Mouse (Mus musculus) spleen, postnatal 14 days (tissue): ENCODE measurements around the gene Egfl7.

Source experiments
- DNase-seq, 2 experiments: peaks; one replicate each; pipeline ENCODE4 v3.0.0; 2021 to 2022; ENCODE audit warnings: low spot score in 2 of 2

Egfl7 gene

DNA sequence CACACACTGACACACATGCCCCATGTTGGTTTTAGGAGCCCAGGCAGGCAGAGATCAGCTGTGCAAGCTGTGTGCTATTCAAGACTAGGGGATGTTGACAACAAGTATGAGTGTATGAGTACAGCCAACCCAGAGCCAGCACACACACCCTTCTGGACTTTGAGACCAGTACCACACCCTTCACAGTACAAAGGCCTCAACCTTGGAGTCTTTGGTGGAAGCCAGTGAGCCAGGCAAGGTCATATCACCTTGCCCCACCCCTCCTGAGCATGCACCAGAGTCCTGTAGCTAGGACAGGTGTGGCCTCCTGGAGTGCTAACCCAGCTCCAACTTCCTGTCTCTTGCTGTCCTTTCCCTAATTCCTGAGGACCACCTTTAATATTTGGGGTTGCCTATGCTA is 31.2 kb downstream of the Egfl7 start:
- DNase-seq: no peak

DNA sequence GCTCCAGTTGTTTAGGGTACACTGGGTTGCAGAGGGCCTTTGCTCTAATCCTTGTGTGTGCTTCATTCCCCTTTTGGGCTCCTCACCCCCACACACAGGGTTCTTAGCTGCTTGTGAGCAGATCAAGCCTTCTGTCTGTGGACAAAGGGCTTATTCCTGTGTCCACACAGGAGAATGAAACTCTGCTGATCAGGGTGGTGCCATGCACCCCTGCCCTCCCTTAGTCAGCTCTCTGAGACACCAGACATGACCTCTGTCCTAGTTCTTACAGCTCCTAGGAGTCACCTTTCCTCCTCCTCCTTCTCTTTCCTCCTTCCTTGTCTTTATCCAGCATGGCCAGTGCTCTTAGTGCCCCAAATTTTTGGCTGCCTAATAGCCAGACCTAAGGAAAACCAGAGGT is 32.1 kb downstream of the Egfl7 start:
- DNase-seq: no peak

DNA sequence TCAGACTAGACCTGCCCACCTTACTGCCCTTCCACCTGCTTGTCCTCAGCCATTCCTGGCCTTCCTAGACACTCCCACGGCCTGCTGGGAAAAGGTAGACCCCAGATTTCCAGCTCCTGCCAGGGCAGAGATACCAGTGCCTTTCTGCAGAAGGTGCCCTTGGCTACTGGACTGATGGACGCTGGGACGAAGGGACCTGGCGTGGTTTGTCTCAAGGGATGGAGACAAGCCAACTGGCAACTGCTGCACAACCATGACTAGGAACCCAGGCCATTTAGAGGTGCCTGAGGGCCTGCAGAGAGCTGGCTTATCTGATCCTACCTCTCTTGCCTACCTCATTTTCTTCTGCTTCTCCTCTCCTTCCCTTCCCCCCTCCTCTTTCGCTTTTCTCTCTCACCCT is 35.1 kb downstream of the Egfl7 start:
- DNase-seq: no peak

DNA sequence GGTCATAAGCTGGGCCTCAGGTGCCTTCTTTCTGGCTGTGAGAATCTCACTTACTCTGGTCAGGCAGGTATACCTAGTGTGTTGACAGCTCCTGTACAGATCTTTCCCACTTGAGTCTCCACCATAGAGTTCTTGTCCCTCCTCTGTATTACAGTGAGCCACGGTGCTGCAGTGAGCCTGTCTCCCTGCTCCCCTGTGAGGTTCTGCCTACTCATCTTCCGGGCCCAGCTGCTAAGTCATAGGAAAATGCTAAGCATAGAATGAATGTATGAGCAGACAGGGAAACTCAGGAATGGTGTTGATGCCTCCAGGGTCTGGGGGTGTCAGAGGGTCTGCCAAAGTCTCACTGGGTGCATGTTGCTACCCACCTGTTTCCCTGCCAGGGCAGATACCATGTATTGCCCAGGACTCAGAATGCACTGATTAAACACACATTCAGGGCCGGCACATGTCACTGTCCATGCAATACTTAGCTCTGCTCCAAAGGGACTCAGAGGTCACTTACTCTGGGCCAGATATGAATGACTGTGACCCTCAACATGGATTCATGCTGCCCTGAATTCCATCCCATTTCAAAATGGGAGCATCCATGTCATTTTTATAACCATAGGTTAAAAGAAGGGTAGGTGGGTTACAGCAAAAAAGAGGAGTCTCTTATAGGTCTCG is 35.8 kb downstream of the Egfl7 start:
- no peak for DNase-seq

DNA sequence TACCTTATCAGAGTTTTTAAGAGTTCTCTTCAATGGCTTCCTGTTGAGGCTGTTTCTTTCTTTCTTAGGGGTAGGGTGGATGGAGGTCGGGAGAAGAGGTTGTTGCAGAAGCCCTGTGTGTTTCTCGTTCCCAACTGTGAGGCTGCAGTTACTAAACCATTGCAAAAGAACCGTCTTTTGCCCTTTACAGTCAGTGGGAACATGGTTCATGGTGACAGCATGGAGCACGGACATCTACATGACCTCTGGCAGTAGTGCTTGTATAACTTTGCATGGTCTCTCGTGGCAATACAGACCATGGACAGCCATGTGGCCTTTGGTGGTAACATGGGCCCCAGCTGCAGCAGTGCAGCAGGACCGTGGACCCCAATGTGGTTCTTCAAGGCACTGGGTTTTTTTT is 37.5 kb downstream of the Egfl7 start:
- DNase-seq: no peak

DNA sequence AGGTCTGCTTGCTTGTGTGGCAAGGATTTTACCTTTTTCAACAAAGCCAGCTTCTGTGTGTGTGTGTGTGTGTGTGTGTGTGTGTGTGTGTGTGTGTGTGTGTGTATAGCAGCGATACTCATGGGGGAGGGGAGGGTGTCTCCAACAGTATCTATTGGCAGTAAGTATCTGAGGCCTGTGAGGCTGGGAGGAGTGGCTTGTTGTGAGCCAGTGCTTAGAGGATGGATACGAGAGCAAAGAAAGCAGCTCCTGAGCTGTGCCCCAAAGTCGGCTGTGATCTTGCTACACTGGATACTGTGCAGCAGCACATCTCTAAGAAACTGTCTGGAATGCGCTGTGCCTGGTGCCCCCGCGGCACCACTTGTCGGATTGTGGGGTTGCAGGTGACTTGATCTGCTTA is 38.1 kb downstream of the Egfl7 start:
- no peak for DNase-seq

DNA sequence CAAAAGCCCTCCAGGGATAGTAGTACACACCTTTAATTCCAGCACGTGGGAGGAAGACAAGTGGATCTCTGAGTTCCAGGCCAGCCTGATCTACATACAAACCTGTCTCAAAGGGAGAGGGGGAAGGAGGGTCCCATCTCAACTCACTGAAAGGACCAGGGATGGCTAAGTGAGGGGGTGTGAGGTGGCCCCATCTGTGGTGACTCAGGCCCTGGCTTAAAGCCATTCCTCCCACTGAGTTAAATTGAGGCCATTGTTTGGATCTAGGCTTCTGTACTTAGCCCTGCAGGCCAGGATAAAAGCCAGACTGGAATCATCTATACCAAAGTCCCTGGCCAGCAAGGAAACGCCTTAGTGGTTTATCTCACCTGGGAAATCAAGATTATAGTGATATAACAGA is 41.4 kb downstream of the Egfl7 start:
- no peak for DNase-seq

DNA sequence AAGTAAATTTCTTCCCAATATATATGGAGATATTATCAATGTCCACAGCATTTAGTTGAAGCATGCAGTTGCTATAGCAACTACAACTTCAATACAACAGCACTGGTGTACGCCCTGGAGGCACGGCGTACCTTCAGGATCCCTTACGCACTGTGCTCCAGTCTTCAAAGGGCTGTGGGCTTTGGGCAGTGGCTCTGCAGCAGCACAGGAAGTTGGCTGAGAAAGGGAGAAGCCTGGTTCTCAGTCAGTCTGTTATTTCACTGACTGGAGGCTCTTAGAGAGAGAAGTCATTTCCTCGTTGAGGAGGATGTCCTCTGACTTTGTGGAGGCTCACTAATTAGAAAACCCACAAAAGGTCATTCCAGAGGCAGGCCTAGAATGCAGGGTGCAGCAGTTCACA is 43.2 kb downstream of the Egfl7 start:
- no peak for DNase-seq

DNA sequence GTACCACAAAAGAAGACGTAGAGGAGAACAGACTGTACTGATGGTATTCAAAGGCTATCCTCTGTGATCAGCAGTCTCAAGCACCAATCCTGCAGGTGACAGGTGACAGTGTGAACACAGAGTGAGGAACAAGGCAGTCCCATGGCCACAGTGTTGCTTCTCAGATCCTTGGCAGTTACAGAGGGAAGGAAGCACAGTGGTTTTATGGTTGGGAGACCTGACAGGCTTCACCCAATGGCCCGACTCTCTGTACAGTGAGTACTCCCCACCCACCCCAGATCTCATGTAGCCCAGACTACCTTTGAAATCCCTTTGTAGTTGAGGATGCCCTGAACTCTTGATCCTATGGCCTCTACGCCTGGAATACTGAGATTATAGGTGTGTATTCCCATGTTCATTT is 45.6 kb downstream of the Egfl7 start:
- no peak for DNase-seq

DNA sequence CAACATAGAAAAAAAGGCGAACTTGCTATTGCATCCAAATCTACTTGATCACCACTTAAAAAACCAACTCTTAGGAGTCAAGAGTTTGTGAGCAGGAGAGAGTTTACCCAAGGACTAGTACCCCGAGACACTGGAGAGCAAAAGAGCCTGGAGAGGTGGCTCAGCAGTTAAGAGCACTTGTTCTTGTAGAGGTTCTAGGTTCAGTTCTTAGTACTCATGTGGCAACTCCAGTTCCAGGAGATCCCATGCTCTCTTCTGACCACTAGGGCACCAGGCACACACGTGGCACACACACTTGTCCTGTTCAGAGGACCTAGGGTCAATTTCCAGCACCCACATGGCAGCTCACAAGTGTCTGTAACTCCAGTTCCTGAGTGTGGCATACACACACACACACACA is 46.3 kb downstream of the Egfl7 start:
- DNase-seq: no peak

DNA sequence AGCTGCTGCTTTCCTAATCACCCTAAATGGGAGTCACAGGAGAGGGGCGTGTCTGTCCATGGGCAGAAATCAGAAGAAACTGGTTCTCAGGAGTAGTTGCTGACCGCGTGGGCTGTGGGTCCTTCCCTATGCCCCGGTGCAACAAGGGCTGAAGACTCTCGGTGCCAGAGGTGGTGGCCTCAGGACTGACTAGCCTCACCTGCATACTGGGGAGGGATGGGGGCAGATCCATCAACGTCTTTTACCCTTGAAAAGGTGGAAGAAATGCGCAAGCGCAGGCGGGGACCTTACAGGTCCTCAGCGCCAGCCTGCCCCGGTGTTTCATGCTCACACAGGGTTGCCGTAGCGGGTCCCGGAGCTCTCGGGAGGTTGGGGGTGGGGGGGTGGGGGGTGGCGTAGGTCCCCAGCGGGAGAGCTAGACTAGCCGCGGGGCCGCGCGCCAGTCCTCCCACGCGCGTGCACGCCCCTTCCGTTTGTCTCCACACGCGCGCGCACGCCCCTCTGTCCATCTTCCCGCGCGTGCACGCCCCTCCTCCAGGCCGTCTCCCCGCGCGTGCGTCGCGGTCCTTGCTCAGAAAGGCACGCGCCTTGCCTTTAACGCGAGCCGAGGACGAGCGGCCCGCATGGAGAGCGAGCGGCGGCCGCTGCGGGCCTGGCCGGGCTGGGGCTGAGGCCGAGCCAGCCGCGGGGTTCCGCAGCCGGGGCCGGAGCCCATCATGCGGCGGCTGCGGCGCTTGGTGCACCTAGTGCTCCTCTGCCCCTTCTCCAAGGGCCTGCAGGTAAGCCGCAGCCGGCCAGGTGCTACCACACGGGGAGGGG is 48.3 kb downstream of the Egfl7 start, which contains the start of gene Fam69b:
Gene Fam69b, plus strand, starts transcription at position 537 of the 819 bp plus-strand sequence.
- DNase-seq: no peak

DNA sequence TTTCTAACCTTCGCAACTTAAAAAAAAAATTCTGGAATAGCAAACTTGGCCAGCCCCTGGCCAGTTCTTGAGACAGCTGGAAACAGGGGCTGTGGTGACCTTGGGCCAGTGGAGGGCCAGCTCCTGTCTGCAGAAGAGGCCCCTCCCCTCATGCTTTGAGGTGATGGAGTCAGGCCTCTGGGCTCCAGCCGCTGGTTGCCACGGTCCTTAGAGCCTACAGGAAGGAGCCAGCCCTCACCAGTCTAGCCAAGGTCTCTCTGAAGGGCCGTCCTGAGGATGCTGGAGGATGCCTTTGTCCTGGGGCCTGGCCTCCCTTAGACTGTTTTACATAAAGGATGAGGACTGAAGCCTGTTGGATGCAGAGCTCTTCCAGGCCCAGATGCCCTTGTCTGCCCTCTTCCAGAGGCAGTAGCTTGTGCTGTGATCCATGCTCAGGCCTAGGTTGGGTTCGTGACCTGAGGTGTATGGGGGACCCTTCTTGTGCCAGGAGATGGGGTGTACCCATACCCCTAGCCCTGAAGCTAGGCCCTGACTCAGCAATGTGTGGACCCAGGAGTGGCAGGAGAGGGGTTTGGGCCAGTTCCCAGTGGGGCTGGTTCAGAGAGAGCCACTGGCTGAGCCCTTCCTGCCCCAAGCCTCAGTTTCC is 49.1 kb downstream of the Egfl7 start:
- DNase-seq: no peak

DNA sequence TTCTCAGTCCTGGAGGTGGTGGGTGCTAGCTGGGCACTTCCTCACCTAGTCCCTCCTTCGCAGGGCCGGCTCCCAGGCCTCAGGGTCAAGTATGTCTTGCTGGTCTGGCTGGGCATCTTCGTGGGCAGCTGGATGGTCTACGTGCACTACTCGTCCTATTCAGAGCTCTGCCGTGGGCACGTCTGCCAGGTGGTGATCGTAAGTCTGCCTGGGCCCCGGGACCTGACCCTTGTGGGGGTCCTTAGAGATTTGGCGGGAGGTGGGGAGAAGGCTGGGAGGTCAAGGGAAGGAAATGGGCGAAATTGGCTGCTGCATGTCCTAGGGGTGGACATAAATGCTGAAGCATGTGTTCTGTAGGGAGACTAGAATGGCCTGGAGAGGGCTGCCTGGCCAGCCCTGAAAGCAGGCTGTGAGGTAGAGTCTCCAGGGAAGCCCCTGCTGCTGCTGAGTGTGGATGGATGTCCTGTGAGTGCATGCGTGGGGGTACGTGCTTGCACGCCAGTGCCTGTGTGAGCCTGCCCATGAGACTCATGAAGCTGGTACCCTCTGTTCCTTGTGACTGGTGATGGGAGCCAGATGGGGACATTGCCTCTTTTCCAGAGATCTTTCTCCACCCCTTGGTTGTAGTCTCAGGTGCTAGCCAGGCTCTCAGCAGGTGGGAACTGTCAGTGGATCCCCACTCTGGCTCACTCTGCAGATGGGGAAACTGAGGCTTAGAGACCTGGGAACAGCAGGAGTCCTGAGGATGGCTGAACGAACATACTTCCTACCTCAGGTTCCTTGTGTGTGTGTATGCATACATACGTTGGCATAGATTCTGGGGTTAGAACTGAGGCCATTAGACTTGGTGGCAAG is 53.0 kb downstream of the Egfl7 start:
- DNase-seq: no peak

DNA sequence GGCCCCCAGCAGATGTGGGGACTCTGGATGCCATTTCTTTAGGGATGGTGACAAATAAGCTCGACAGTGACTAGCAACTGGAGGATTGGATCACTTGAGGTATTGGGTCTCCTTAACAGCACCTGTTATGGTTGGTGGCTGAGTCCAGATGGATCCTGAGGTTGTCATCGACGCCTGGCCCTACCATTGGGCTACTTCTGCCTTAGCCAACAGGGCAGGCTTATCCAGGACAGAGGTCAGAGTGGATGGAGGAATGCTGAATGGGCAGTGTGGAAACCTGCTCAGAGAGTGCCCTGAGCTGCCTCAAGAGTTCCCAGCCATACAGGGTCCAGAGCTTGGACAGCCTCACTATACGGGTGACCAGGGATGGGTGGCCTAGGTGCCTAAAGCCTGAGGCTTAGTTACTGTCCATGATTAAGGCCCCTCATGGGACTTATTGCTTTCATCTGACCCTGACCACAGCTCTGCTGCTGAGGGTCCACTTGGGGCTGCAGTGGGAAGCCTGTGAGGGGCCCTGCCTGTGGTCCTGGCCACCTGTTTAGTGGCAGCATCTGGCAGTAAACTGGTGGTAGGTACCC is 54.2 kb downstream of the Egfl7 start:
- DNase-seq: no peak

DNA sequence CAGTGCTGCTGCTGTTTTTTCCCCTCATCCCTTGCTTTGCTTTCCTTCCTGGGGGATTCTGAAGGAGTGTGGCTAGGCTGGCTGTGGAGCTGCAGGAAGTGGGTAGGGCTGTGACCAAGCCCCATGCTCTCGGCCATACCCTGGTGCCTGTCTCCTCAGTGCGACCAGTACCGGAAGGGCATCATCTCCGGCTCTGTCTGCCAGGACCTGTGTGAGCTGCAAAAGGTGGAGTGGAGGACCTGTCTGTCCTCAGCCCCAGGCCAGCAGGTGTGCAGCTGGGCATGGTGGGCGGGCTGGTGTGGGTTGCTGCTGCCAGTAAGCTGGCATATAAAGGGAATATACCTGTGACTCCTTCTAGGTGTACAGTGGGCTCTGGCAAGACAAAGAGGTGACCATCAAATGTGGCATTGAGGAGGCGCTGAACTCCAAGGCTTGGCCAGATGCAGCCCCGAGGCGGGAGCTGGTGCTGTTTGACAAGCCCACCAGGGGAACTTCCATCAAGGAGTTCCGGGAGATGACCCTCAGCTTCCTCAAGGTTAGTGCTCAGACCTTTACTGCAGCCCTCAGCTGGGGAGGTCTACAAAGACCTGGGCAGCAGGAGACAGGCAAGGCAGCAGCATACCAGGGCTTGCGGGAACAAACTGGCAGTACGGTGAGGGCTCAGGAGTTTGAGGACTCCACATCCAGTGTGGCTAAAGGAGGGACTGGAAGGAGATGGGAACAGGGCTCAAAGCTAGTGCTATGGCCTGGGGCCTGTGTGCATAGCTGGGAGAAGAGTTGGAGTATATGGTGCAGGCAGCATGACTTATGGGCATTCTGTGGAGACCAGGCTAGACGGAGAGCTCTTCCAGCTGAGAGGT is 55.0 kb downstream of the Egfl7 start:
- no peak for DNase-seq

DNA sequence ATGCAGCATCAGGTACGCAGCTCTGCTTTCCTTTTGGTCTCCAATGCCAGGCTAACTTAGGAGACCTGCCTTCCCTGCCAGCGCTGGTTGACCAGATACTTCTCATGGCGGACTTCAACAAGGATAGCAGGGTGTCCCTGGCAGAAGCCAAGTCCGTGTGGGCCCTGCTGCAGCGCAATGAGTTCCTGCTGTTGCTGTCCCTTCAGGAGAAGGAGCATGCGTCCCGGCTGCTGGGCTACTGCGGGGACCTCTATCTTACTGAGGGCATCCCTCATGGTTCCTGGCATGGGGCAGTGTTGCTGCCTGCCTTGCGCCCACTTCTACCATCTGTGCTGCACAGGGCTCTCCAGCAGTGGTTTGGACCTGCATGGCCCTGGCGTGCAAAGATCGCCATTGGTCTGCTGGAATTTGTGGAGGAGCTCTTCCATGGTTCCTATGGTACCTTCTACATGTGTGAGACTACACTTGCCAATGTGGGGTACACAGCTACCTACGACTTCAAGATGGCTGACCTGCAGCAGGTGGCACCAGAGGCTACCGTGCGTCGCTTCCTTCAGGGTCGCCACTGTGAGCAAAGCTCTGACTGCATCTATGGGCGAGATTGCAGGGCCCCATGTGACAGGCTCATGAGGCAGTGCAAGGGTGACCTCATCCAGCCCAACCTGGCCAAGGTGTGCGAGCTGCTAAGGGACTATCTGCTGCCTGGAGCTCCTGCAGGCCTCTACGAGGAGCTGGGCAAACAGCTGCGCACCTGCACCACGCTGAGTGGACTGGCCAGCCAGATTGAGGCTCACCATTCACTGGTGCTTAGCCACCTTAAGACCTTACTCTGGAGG is 55.9 kb downstream of the Egfl7 start:
- no peak for DNase-seq

DNA sequence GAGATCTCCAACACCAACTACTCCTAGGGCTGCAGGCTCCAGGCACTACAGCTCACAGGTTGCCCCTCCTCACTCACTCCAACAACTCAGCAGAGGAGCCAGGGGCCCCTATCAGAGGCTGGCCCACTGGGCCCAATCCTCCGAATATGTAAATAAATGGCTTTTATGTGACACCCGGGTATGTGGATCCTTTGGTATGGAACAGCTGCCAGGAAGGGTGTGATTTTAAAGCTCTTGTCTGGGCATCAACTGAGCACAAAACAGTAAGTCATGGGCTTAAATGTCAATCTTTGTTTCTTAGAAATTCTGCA is 56.5 kb downstream of the Egfl7 start:
- no peak for DNase-seq

DNA sequence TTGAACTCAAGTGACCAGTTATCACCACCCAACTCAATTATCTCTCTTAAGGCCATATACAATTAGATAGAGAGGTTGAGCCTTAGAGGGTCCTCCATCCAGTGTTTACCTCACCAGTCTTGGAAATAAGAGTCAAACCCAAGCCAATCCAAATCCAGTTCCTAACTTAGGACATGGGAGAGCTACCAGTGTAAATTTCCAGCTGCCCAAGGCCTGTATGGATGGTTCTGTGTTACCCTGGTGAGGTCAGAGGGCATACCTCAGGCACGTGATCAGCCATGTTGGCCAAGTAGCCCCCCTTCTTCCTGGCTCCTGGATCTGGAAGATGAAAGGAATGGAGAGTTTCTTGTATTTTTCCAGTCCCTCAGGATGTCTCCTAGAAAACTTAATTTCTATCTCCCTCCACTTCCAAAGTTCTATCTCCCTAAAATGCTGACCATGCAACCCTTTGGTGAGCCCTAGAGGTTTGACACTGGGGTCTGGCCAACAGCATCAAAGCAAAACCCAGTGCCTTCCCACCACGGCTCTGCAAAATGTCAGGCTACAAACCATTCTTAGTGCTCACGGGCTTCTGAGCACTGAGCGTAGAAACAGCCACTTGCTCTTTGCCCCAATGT is 57.6 kb downstream of the Egfl7 start:
- DNase-seq: no peak

DNA sequence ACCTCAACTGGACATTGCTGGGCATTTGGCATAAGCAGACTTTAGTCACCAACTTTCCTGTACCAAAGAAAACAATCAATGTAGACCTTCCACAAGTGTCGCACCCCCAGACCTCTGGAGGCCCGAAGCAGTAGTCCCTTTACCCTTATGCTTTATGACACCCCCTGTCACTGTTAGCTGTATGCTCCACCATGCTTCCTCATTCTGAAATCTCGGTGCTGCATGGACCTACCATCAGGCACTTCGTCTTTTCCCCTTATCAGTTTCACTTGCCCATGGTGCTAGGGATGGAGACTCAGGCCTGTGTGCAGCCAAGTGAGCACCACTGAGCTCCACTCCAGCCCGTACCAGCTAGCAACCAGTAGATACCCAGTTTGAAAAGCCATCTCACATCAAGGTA is 58.2 kb downstream of the Egfl7 start:
- no peak for DNase-seq

DNA sequence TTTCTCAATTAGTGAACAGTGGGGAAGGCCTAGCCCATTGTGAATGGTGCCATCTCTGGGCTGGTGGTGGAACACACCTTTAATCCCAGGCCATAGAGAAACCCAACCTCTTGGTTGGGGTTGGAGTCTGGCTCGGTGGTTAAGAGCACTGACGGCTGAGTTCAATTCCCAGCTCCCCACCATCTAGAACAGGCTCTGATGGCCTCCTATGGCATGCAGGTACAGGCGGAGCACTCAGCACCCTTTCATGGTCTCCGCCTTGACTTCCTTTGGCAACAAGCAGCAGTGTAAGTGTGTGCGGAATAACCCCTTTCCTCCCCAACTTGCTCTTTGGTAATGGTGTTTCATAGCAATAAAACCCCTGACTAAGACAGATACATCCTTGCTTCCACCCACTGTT is 58.8 kb downstream of the Egfl7 start:
- DNase-seq: no peak
